Mouse (Mus musculus): ENCODE measurements around the gene Ttl. TPM values are rescaled to one million over a fixed set of nuclear protein-coding genes. Genes with fewer than 3 reads are reported as not detected.

Ttl gene
- polyA plus RNA-seq, 1 experiment from 2014 or later = 3.4 TPM

- Histone ChIP-seq H3K27ac (ENCODE audit: low read depth, low read length) (no peak overlapping the region), H3K4me3 (ENCODE audit: low read depth, low read length) (no peak overlapping the region), H3K9ac (ENCODE audit: low read depth, low read length) (no peak overlapping the region), H3K4me2 (replicated peaks; ENCODE audit: low read depth) (no peak overlapping the region), H3K36me3 (ENCODE audit: control insufficient read depth, insufficient read depth) (no peaks in the 10 kb centered on the region), H3K4me1 (replicated peaks; ENCODE audit: control insufficient read depth, insufficient read depth, low read length) (no peaks in the 10 kb centered on the region), H3K27me3 (replicated peaks; ENCODE audit: control insufficient read depth, insufficient read depth, low read length) (no peaks in the 10 kb centered on the region; the same call in 1 of the 2 replicates), H3K9me3 (ENCODE audit: control insufficient read depth) (0 out of 2 replicates have a peak, but pooled peaks cover 4% of the 10 kb centered on the region)
- TF ChIP-seq CTCF (IDR thresholded peaks at IDR 0.05; ENCODE audit: low read depth) = peak; percentile 63
- ATAC-seq = no peak
- 52% methylated on average over 9 of the region's 9 CpGs for WGBS
Observed at GRCm38 (mm10) chr2:129056597-129056996, 9.1 kb upstream of the Ttl start.

DNA sequence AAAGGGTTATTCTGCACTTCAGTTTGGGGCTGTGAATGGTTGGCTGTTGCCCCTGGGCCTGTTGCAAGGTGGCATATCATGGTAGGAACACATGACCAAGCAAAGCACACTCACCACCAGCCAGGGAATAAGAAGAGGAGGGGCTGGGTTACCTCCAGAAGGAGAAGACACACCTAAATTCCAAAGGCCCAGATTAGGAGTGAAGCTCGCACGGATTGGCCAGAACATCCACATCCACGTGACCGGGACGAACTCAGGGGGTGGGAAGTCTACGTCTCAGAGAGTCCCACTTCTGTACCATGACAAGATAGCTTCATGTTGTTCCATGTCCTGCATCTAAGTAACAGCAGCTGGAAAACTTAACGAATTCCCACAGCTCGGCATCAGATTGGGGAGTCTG lies 8.5 kb upstream of the Ttl start:
- H3K27ac ChIP-seq (ENCODE audit: low read depth, low read length) = no peak overlapping the region
- H3K4me1 ChIP-seq (replicated peaks; ENCODE audit: control insufficient read depth, insufficient read depth, low read length) = no peaks in the 10 kb centered on the region
- 94% methylated on average over 8 of the region's 8 CpGs for WGBS
- H3K4me3 ChIP-seq (ENCODE audit: low read depth, low read length) = no peak overlapping the region
- H3K9ac ChIP-seq (ENCODE audit: low read depth, low read length) = no peak overlapping the region
- no peak overlapping the region for H3K4me2 ChIP-seq (replicated peaks; ENCODE audit: low read depth)
- 0 out of 2 replicates have a peak, but pooled peaks cover 4% of the 10 kb centered on the region for H3K9me3 ChIP-seq (ENCODE audit: control insufficient read depth)
- H3K36me3 ChIP-seq (ENCODE audit: control insufficient read depth, insufficient read depth) = no peaks in the 10 kb centered on the region
- ATAC-seq = no peak
- TF ChIP-seq CTCF (IDR thresholded peaks at IDR 0.05; ENCODE audit: low read depth) = no peak
- no peaks in the 10 kb centered on the region; the same call in 1 of the 2 replicates for H3K27me3 ChIP-seq (replicated peaks; ENCODE audit: control insufficient read depth, insufficient read depth, low read length)

- Histone ChIP-seq H3K27me3 (replicated peaks; ENCODE audit: control insufficient read depth, insufficient read depth, low read length) (no peaks in the 10 kb centered on the region; the same call in 1 of the 2 replicates), H3K4me1 (replicated peaks; ENCODE audit: control insufficient read depth, insufficient read depth, low read length) (no peaks in the 10 kb centered on the region)
Observed at GRCm38 (mm10) chr2:129057920-129058361, 7.8 kb upstream of the Ttl start.

DNA sequence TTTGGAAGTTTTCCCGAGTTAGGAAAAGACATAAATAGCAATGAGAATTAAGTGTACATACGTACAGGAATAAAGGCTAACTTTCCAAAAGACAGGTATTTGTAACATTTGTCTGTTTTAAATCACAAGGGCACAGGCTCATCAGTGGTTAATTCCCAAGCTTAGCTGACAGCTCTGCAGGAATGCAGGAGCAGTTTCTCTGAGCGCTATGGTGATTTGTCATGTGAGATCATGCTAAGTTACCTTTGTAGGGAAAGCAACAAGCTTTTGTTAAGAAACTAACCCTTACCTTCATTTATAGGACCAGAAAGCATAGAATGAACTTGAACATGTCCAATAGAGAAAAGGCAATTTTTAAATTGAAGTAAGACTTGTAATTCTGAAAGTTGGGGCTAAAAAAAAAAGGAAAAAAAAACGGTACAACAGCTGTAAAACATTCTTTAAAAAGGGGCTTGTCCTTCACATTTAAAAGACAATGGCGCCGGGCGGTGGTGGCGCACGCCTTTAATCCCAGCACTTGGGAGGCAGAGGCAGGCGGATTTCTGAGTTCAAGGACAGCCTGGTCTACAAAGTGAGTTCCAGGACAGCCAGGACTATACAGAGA lies 4.2 kb upstream of the Ttl start:
- H3K27ac ChIP-seq (ENCODE audit: low read depth, low read length) = no peak overlapping the region
- H3K36me3 ChIP-seq (ENCODE audit: control insufficient read depth, insufficient read depth) = no peaks in the 10 kb centered on the region
- ATAC-seq = no peak
- no peak overlapping the region for H3K9ac ChIP-seq (ENCODE audit: low read depth, low read length)
- WGBS = 73% methylated on average over 10 of the region's 10 CpGs
- H3K9me3 ChIP-seq (ENCODE audit: control insufficient read depth) = 0 out of 2 replicates have a peak, but pooled peaks cover under 1% of the 10 kb centered on the region
- no peak overlapping the region for H3K4me3 ChIP-seq (ENCODE audit: low read depth, low read length)
- H3K4me1 ChIP-seq (replicated peaks; ENCODE audit: control insufficient read depth, insufficient read depth, low read length) = no peaks in the 10 kb centered on the region
- no peak for TF ChIP-seq CTCF (IDR thresholded peaks at IDR 0.05; ENCODE audit: low read depth)
- no peak overlapping the region for H3K4me2 ChIP-seq (replicated peaks; ENCODE audit: low read depth)
- no peaks in the 10 kb centered on the region; the same call in 1 of the 2 replicates for H3K27me3 ChIP-seq (replicated peaks; ENCODE audit: control insufficient read depth, insufficient read depth, low read length)

More at GRCm38 (mm10) chr2:129057920-129058361, 7.8 kb upstream of the Ttl start:
- ATAC-seq = no peak
- 88% methylated on average over 6 of the region's 6 CpGs for WGBS
- H3K4me2 ChIP-seq (replicated peaks; ENCODE audit: low read depth) = no peak overlapping the region
- no peaks in the 10 kb centered on the region for H3K36me3 ChIP-seq (ENCODE audit: control insufficient read depth, insufficient read depth)
- H3K9me3 ChIP-seq (ENCODE audit: control insufficient read depth) = 0 out of 2 replicates have a peak, but pooled peaks cover 4% of the 10 kb centered on the region
- no peak overlapping the region for H3K27ac ChIP-seq (ENCODE audit: low read depth, low read length)
- TF ChIP-seq CTCF (IDR thresholded peaks at IDR 0.05; ENCODE audit: low read depth) = no peak
- no peak overlapping the region for H3K9ac ChIP-seq (ENCODE audit: low read depth, low read length)
- H3K4me3 ChIP-seq (ENCODE audit: low read depth, low read length) = no peak overlapping the region

GRCm38 (mm10) chr2:129066326-129066725 lies 584 bp downstream of the Ttl start:
- H3K36me3 ChIP-seq (ENCODE audit: control insufficient read depth, insufficient read depth) = no peaks in the 10 kb centered on the region
- no peaks in the 10 kb centered on the region for H3K4me1 ChIP-seq (replicated peaks; ENCODE audit: control insufficient read depth, insufficient read depth, low read length)
- WGBS = under 1% methylated on average over 20 of the region's 20 CpGs
- ATAC-seq = peak; percentile 61
- H3K4me3 ChIP-seq (ENCODE audit: low read depth, low read length) = peak overlapping the region; percentile 66
- H3K27me3 ChIP-seq (replicated peaks; ENCODE audit: control insufficient read depth, insufficient read depth, low read length) = no peaks in the 10 kb centered on the region
- no peaks in the 10 kb centered on the region for H3K9me3 ChIP-seq (ENCODE audit: control insufficient read depth)
- no peak for TF ChIP-seq CTCF (IDR thresholded peaks at IDR 0.05; ENCODE audit: low read depth)
- no peak overlapping the region for H3K27ac ChIP-seq (ENCODE audit: low read depth, low read length)
- H3K9ac ChIP-seq (ENCODE audit: low read depth, low read length) = peak overlapping the region; percentile 49
- H3K4me2 ChIP-seq (replicated peaks; ENCODE audit: low read depth) = peak overlapping the region; percentile 82

DNA sequence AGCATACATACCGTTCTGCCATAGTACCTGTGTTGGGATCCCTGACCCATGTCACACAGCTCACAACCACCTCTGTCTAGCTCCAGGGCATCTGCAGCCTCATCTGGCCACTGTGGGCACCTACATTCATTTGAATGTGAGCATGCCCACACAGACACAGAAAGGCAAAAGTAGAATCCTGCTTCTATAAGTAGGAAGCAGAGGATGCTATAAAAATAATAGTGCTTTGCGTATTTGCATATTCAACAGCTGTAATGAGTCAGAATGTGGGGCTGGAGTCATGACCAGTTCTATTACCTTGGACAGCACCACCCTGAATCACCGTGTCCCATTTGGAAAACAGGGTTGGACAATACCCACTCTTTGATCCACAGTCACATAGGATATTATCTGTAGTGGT lies 4.6 kb downstream of the Ttl start:
- Histone ChIP-seq H3K4me3 (ENCODE audit: low read depth, low read length) (no peak overlapping the region), H3K9ac (ENCODE audit: low read depth, low read length) (no peak overlapping the region), H3K4me2 (replicated peaks; ENCODE audit: low read depth) (no peak overlapping the region), H3K4me1 (replicated peaks; ENCODE audit: control insufficient read depth, insufficient read depth, low read length) (no peaks in the 10 kb centered on the region), H3K36me3 (ENCODE audit: control insufficient read depth, insufficient read depth) (no peaks in the 10 kb centered on the region), H3K27me3 (replicated peaks; ENCODE audit: control insufficient read depth, insufficient read depth, low read length) (no peaks in the 10 kb centered on the region), H3K27ac (ENCODE audit: low read depth, low read length) (no peak overlapping the region), H3K9me3 (ENCODE audit: control insufficient read depth) (no peaks in the 10 kb centered on the region)
- TF ChIP-seq CTCF (IDR thresholded peaks at IDR 0.05; ENCODE audit: low read depth) = no peak
- WGBS = 93% methylated on average over 3 of the region's 3 CpGs
- ATAC-seq = no peak
